Mouse (Mus musculus) layer of hippocampus, adult 9-10 months (tissue): ENCODE data around the gene Crygn.

Source experiments
- DNase-seq: peaks from one replicate; pipeline ENCODE4 v3.0.0; 2022; ENCODE audit warnings: low spot score

The Crygn gene

GRCm38 (mm10) chr5:24709962-24710361 lies 47.8 kb downstream of the Crygn start:
- no peak for DNase-seq

GRCm38 (mm10) chr5:24704615-24705014 lies 53.2 kb downstream of the Crygn start:
- DNase-seq = no peak

GRCm38 (mm10) chr5:24701271-24701670 lies 56.5 kb downstream of the Crygn start:
- no peak for DNase-seq
